Mouse (Mus musculus) liver (tissue): ENCODE data around the gene Hcn2.

Experiments used
- DNase-seq: peaks from one replicate; pipeline ENCODE4 v3.0.0-alpha.2; 2020; ENCODE audit warnings: mixed read lengths

Gene Hcn2

DNA sequence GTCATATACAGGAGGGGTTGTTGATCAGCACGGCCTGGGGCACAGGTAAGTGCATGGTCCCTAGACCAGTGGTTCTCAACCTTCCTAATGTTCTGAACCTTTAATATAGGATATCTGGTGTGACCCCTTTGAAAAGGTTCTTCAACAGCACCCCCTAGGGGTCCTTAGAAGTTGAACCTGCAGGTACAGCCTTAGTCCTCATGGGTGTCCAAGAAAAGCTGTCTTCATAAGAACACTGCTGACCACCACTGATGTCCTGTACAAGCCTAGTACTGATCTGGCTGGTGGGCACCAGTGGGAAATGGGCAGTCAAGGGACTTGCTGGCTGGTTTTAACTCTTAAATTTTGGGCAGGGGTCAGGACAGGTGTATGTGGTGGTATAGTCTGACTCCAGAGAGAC, 4.4 kb upstream of the Hcn2 start:
- DNase-seq = no peak

DNA sequence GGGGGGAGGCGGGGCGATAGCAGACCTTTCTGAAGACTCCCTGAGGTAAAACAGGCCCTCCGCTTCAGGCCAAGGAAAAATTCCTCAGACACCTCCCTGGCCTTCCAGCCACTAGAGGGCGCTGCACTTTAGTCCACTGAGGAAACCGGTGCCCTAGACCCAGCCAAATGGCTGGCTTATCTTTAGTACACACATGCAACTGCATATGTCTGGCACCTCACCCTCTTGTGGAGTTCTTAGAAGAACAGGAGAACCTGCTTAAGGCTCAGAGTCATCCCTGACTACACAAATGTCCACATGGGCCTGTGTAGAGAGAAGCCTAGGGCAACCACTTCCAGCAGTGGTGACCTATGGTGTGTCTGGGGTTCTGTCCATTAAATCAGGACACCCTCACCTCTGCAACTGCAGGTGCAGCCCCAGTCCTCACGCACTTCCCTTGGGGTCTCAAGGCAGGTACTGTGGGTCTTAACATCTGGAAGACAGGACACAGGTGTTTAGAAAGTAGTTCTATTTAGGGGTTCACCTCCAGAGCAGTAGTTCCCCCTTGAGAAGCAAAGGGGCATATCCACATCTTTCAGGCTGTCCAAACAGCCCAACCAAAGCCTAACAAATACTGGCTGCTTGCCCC, 3.8 kb upstream of the Hcn2 start:
- peak; percentile 95 for DNase-seq

DNA sequence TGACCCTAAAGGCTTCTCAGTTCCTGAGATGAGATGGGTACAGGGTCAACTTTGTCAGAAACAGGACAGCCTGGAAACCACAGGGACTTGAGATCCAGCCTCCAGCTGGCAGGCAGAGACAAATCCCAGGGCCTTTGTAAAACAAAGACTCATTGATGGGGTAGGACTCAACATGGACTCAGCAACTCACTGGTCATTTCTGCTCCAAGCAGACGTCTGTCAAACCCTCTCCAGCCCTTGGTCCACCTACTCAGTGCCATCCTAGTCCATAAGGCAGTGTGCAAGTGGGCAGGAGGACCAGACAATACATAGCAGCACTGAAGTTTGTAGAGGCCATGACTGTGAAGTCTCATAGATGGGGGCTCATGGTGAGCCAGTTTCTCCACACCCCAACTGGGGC, 3.3 kb upstream of the Hcn2 start:
- no peak for DNase-seq

DNA sequence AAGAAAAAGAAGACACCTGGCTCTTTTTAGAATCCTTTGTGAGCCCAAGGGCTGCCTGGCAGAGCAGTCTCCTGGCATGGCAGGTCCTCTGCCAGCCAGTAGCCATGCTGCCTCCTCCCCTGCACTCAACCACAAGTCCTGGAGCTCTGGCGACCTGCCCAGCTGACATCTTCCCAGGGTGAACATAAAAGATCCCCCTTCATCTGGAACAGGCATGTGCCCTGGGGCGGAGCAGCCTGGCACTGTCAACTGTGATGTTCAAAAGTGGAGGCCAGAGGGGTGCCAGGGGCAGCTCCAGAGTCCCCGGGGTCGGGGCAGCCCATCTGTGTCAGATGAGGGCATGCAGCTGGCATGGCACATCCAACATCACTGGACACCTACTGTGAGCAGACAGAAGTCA, 1.4 kb upstream of the Hcn2 start:
- DNase-seq = no peak

DNA sequence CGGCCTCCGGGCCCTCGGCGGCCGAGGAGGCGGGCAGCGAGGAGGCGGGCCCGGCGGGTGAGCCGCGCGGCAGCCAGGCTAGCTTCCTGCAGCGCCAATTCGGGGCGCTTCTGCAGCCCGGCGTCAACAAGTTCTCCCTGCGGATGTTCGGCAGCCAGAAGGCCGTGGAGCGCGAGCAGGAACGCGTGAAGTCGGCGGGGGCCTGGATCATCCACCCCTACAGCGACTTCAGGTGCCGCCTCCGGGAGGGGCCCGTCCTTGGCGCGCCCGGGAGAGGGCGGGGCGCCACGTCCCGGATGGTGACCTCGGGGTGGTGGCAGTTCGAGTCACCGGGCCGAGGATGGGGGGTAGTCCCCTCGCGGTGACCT, 538 bp downstream of the Hcn2 start:
- DNase-seq = no peak

DNA sequence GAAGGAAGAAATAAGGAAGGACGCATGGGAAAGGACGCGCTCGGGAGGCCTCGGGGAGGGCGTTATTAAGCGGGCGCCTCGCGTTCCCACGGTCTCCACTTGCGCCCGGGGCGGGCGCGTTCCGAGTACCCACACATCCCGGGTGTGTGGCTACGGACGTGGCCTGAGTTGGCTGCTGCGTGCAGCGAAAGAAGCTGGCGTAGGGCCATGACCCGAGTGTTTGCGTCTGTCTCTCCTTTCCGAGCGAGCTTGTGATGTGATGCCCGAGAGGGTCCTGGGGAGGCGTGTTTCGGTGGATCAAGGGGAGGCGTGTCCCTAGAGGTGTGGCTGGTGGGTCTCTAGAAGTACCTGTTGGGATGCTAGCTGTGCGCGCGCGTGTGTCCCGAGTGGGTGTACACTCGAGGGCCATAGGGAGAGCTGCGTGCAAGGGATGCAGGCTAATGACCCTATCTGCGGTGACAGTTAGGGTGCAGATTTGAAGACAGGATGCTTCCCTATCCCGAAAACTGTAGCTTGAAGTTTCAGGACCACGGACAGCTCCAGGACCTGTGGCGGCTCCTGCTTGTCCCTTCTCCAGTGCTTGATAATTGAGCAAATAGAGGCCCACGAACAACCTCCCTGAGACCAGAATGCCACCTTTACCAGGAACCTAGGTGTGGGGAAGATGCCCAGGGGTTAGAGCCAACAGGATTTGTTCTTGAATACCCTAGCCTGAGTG, 1.4 kb downstream of the Hcn2 start:
- DNase-seq = peak; percentile 80

DNA sequence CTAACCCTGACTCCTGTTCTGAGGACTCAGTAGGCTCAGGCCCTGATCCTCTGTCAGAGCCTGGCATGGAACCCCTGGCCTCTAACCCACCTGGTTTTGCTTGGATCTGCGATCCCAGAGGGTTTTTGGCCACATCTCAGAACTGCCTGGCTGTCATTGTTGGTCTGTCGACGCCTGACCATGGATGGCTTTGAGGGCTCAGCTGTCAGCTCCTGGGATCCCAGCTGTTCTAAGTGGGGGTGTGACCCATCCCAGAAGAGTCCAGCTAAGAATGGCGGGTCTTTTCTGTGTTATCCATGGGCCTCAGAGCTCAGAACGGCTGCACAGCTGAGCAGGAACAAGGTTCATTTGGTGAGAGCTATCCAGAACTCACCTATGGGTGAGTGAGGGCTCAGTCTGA, 4.7 kb downstream of the Hcn2 start:
- DNase-seq = no peak

DNA sequence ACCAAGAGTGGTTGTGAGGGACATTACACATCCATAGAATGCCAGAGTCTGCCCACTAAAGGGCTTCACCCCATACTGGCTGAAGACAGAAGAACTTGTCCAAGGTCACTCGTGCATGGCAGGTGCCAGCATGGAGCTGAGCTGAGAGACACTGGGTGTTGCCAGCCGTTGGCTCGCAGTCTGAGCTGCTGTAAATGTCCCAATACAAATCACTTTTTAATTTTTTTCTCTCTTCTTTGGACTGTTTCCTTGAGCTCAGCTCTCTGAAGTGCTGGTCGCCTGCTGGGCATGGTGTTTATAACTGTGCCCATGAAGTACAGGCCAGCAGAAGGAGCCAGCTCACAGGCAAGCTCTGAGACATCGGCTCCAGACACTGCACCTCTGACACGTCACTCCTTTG, 6.6 kb downstream of the Hcn2 start:
- DNase-seq = no peak

DNA sequence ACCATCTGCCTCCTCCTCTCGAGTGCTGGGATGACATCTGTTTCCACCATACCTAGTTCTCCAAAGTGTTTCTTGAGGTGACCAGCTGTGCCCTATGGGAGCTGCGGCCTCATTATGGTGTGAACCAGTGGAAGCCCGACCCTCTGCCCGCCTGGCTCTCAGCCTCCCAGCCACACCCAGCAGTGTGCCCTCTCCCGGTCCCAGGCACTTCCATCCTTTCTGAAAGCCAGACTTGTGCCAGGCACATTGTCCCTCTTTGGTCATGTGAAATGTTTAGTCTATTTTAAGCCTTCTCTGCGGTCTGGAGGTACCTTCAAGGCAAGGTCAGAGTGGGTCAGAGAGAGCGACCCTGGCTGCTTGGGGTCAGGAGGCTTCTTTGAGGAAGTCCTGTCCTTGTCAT, 7.3 kb downstream of the Hcn2 start:
- DNase-seq = no peak

DNA sequence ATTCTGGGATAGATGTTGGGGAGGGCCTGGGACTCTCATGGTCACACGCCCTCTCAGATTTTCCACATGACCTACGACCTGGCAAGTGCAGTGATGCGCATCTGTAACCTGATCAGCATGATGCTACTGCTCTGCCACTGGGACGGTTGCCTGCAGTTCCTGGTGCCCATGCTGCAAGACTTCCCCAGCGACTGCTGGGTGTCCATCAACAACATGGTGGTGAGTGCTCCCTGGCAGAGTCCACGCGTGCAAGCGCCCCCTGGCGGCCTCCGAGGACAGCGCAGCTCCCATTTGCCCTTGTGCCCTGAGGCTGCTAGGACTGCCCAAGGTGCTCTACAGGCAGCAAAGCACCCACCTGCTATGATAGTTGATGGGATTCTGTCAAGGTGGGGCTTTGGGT, 9.7 kb downstream of the Hcn2 start:
- peak; percentile 83 for DNase-seq

DNA sequence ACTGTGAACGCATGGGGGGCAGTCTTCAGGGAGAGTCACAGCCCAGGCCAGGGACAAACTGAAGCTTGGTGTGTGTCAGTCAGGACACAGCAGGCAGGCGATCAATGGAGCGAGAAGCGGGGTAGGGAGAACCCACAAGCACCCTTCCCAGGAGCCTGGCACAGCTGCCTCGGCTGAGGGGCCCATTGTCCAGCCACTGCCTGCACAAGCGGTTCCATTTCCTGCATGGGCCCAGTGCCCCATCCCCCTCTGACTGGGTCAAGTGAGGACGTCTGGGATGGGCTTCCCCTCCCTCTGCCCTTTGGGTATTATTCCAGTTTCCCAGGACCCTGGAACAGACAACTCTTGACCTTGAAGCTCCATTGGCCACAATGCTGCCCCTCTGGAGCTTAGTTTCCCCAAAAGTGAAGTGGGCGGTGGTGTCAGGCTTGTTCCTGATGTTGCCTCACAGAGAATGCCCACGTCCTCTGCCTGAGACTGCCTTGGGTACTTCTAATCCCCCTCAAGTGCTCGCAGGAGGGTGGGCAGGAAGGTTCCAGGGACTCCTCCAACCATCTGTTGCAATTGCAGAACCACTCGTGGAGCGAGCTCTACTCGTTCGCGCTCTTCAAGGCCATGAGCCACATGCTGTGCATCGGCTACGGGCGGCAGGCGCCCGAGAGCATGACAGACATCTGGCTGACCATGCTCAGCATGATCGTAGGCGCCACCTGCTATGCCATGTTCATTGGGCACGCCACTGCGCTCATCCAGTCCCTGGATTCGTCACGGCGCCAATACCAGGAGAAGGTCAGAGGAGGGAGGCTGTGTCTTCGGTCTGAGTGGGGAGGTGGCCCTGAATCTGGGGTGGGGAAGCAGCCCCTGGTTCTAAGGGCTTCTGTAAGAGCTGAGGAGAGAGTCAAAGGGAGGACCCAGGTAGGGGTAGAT, 12.2 kb downstream of the Hcn2 start:
- no peak for DNase-seq

DNA sequence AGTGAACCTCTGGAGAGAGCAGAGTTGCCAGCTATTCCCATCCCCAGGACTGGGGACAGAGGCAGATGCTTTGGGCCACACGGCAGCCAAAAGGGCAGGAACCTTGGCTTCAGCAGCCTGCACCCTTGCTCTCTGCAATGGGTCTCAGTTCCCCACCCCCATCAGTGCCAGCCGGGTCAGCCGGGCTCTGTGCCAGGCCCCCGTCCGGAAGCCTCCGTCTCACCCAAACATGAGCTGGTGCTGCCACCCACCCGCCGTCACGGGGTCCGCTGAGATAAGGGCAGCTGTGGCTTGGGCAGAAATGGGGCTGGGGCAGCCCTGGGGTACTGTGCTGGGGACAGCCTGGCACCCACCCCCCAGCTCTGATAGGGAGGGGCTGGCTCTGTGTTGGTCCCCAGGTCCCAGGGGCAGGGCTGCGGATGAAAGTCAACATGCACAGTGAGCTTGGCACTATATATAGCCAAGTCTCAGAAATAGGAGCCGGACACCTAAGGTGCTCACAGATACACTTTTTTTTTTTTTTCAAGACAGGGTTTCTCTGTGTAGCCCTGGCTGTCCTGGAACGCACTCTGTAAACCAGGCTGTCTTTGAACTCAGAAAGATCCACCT, 13.0 kb downstream of the Hcn2 start:
- no peak for DNase-seq

DNA sequence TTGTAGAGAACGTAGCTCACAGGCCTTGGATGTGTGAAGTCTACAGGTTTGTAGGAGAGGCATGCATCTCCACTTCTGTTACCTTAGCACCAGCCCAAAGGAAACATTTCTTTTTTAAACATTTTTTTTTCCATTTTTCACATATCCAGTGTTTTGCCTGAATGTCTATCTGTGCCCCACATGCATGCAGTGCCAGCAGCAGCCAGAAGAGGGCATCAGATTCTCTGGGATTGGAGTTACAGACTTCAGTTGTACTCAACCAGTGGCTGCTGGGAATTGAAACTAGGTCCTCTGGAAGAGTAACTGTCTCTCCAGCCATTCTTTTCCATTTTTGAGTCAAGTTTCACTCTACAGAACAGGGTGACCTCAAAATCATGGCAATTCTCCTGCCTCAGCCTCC, 16.1 kb downstream of the Hcn2 start:
- DNase-seq = peak; percentile 55

DNA sequence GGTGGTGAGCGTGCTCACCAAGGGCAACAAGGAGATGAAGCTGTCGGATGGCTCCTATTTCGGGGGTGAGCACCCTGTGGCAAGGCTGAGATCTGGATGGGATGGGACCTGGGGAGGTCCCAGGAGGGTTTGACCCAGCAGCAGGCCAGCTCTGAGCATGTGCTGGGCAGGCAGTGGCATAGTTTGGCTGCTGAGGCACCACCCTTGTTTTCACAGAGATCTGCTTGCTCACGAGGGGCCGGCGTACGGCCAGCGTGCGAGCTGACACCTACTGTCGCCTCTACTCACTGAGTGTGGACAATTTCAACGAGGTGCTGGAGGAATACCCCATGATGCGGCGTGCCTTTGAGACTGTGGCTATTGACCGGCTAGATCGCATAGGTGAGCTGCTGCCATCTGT, 17.4 kb downstream of the Hcn2 start:
- DNase-seq = no peak

DNA sequence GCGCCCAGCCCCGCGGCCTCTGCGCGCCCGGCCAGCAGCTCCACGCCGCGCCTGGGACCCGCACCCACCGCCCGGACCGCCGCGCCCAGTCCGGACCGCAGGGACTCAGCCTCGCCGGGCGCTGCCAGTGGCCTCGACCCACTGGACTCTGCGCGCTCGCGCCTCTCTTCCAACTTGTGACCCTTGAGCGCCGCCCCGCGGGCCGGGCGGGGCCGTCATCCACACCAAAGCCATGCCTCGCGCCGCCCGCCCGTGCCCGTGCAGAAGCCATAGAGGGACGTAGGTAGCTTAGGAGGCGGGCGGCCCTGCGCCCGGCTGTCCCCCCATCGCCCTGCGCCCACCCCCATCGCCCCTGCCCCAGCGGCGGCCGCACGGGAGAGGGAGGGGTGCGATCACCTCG, 18.9 kb downstream of the Hcn2 start:
- no peak for DNase-seq

DNA sequence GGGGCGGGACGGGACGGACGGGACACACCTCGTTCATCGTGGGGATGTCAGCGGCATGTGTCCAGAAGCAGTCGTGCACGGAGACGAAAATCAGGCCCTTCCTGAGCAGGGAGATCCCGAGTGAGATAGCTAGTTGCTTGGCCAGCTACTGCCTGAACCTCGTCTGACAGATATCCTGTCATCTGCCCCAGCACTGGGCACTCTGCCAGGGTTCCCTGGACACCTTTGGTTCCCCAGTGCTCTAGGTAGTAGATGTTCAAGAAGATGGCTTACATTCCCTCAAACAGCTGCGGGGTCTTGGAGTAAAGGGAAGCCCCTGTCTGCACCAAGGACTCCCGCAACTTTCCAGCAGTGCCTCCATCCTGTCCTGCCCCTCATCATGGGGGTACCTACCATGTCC, 20.3 kb downstream of the Hcn2 start:
- no peak for DNase-seq

DNA sequence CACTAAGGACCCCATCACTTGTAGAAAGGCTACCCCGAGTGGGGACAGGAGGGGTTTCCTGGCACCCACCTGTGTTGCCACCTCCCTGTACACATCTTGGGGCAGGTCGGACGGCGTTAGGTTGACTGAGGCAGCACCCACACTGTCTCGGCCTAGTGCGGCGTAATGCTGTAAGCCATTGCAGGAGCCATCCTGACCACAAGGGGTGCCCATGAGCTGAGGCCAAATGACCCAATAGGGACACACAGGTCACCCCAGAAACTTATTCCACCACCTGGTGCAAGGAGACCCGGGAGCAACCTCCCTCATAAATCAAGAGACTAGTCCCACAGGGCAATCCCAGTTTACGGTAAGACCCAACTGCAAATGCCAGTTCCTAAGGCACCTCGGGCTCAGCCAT, 21.8 kb downstream of the Hcn2 start:
- no peak for DNase-seq

DNA sequence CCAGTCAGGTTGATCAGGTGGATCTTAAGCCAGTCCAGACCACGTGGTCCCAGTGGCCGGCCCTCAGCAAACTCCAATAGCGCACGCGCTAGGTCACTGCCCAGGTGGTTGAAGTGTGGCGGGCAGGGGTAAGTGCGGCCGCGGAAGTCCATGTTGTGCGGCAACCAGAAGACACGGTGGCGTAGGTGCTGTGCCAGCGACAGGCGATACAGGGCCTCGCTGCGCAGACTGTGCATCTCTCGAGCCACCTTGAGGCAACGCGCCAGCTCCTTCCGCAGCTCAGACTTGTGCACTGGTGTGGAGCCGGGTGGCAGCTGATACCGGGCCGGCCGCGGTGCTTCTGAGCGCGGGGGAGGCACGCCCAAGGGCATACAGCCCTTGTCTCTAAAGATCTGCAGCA, 22.8 kb downstream of the Hcn2 start:
- DNase-seq = no peak

DNA sequence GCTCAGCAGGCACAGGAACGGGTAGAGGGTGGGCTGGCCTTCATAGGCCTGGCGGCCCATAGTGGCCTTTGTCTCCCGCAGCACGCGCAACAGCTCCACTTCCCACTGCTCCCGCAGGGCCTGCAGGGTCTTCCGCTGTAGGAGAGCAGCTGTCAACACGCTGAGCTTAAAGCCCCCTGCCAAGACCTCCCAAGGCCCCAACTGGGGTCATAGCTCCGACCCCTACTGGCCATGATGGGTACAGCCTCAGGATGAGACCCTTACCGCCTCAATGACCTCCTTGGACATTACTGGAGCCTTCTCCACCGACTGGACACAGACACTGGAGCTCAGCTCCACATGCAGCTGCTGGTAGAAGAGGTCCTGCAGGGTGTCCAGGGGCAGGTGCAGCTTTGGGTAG, 24.4 kb downstream of the Hcn2 start:
- no peak for DNase-seq

DNA sequence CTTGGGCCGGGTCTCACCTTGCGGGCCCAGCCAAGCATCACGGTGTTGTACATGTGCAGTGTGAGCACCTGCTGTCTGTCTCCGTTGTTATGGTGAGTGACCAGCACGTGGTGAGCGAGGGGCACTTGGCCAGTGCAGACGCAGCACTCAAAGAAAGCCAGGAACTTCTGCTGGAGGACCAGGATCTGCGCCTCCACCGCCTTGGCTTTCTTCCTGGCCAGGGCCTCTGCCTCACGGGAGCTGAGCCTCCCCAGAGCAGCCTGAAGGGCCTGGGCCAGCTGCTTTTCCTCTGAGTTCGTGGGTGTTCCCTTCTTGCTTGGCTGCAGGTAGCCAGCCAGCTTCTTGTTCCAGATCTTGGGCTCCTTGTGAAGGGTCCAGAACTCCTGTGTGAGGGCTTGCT, 26.7 kb downstream of the Hcn2 start:
- no peak for DNase-seq

DNA sequence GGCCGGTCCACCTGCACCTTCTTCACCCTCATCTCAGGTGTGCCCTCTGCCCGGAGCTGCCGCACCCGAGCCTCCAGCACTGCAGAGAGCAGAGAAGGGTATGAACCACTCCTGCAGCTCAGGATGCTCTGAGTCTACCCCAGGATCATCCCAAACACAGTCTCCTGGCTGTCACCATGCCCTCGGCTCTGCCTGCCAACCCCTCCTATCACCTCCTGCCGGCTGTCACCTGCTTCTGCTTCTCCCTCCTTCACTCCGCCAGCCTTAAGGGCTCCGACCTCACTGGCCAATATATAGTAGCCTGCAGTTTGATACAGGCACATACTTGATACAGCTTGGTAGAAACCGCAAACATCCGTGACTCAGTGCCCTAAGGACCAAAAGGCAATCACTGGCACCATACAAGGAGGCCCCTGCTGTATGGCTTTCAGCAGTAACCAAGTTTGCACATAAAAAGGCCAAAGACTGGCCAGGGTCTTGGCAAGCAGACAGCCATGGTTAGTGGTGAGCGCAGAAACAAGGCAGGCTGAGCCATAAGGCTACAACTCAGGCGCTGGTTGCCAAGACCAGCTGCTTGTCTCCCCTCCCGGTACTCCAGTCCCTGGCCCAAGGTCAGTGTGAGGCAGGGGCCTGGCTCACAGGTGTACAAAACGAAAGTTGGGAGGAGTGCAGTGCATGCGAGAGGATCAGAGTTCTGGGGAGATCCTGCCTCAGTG, 27.4 kb downstream of the Hcn2 start:
- no peak for DNase-seq

DNA sequence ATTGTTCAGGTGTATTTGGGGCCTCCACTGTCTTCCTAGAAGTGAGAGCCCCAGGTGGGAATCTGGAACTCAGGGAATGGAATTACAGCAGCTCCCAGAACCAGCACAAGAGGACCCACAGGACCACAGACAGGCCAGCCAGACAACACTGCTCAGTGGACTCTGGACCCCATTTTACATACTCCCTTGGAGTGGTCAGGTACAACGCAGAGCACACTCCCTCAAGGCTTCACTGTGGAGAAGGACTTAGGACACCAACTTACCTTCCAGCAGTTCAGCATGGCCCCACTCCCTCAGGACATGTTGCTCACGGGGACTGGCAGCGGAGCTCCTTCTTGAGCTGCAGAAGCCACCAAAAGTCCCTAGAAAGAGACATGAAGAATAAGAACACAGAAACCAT, 29.0 kb downstream of the Hcn2 start:
- no peak for DNase-seq
